Mouse (Mus musculus): Measurements from ENCODE around the gene Selplg. TPM values are rescaled to one million over a fixed set of nuclear protein-coding genes. Genes with fewer than 3 reads are reported as not detected.

Selplg gene
- total RNA-seq (2021): 1 to 10 TPM in 1 of 2 experiments, under 1 TPM in 1; 0.43 to 1.2 TPM
- long read RNA-seq, experiment 1: 0 reads
- long read RNA-seq, experiment 2, partial matches to known transcripts: 0 of 1 reads
- long read RNA-seq, experiment 2, other reads (novel, unspliced or antisense): 1 of 1 reads

DNA sequence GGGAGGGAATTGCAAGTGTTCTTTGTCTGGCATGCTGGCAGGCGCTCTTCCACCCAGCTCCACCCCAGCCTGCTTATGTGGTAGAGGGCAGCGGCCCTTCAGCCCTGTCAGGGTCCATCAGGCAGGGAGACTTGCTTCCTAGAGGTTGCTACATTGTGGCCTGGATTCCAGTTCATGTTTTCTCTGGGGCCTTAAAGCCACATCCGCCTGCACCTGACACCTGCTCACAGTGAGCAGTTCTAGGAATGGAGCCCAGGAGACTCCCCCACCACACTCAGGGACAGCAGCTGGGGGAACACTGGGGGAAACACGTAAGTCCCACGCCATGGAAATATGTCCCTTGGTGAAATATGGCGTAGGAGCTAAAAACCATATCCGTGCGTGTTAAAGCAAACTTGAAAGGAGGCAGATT lies at the start of gene Selplg:
Selplg (minus strand) TSS at position 155 of the 412 bp plus-strand sequence.
- no peak for DNase-seq

DNA sequence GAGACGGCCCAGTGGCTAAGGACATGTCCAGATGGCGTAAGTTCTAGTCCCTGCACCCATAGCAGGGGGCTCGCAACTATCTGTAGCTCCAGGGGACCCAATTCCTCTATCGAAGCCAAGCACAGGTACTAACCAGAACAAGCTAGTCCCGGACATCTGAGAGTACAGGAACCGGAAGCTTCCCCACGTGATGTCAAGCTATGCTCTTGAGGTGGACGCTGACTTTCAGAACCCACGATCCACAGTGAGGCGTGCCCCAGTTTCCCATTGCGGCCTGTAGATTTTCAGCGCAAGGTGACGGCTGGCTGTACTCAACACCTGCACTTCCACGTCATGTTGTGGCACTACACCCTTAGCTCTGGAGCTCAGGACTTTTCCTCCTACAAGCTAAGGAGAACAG lies 48.7 kb upstream of the Selplg start:
- DNase-seq: no peak

- no peak for DNase-seq
These were observed 46.6 kb upstream of the Selplg start for GRCm38 (mm10) chr5:113878943-113879617.

DNA sequence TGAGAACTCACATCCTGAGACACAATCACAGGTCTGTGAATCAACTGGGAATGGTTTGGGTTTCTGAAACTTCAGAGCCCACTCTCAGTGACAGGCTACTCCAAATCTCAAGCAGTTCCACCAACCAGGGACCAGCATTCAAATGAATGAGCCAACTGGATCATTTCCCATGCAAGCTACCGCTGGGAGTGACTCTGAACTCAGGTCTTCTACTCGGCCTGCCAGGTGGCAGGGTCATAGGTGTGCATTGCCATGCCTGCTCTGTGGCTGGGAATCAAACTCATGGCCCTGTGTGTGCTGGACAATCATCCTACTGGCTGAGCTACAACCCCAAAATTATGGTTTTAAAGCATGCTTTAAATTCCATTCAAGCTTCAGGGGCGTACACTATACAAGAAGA lies 45.1 kb upstream of the Selplg start:
- DNase-seq: no peak

- DNase-seq: no peak
These were observed 43.7 kb upstream of the Selplg start for GRCm38 (mm10) chr5:113876176-113876575.

DNA sequence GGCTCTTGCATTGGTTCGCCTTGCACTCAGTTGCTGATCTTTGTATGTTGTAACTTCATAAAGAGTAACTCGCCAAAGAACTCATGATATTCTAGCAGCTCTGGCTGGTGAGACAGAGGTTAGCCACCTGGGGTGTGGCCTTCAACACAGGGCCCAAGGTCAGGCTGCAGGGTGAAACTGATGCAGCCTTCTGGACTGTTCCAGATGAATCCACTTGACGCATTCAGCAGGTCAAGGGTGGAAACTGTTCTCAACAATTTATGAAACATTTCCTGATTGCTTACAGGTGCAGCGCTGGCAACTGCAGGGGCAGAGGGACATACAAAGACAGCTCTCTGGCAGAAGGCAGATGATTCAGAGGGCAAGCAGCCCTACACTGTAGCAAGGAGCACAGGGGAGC lies 43.2 kb upstream of the Selplg start:
- DNase-seq: no peak

DNA sequence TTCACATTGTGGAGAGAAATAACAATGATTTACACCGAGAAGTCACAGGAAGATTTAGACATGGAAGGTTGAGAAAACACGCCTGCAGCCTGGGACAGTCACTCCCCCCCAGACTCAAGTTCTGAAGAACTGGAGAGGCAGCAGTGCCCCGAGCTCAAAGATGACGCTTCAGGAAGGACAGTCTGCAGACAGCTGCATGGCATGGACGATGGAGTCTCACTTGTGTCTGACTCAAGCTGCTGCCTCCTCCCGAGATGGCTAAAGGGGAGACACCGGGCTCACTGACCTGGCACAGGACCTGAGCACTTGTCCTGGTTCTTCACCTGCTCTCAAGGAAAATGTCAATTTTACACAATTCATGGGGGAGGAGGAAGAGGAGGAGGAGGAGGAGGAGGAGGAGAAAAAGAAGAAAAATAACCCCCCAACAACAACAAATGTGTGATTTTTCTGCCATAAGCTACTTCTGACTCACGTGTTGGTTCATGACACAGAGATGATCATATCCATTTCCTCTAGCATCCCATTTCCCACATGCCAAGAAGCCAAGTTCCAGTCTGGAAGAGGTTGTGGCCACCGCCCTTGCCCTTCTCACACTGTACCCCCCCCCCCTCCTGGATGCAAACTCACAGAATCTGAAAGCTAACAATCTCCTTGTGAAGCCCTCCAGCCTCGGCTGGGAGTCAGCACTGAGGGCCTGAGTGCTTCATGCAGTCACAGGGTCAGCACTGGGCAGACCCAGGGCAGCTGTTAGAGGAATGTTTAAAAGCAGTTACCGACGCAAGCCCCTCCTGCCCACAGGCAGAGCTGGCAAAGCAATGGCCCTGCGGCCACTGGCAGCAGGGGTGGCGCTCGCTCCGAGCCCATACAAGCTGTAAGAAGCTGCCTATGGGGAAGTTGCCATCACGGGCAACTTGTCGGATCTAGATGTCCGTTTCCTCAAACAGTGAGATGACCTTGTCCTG lies 41.9 kb upstream of the Selplg start:
- DNase-seq: no peak

DNA sequence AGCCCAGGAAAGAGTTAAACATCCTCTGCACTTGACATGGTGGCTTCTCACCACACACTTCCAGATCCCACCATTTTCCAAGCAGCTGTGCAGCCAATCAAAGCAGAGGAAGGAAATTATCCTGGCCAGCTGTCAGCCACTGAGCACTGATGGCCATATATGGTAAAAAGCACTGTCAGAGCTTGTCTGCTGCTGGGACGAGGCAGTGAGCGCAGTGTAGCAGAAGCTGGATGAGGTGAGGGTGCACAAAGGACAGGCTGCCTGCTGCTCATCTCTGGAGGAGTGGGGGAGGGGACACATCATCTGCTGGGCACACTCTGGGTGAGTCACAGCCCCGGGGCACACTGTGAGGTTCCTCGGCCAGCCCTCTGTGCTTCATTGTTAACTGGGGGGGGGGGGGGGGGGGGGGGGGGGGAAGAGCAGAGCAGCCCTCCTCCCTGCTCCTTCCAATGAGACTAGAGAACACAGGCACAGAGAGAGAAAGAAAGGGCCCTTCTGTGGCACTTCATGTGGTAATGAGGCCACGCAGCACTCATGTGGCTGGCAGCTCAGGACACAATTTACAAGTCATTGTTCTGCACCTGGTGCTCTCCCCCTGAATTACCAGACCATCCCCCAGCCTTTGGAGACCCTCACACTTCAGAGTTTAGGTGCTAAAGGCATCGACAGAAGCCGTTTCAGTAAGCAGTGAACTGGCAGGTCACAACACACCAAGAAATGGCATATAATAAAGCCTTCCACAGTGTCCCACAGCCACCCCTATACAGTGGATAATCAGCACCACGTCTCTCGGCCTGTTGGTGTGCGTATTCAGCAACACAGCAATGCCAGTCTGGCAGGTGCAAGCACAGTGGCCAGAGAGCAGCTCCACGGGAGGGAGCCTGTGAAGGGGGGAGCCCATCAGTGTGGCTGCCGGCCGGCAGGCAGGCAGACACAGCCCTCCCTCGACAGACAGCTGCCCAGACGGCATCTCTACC lies 40.8 kb upstream of the Selplg start:
- peak; percentile 67 for DNase-seq

GRCm38 (mm10) chr5:113871903-113872548 lies 39.6 kb upstream of the Selplg start:
- DNase-seq: no peak

DNA sequence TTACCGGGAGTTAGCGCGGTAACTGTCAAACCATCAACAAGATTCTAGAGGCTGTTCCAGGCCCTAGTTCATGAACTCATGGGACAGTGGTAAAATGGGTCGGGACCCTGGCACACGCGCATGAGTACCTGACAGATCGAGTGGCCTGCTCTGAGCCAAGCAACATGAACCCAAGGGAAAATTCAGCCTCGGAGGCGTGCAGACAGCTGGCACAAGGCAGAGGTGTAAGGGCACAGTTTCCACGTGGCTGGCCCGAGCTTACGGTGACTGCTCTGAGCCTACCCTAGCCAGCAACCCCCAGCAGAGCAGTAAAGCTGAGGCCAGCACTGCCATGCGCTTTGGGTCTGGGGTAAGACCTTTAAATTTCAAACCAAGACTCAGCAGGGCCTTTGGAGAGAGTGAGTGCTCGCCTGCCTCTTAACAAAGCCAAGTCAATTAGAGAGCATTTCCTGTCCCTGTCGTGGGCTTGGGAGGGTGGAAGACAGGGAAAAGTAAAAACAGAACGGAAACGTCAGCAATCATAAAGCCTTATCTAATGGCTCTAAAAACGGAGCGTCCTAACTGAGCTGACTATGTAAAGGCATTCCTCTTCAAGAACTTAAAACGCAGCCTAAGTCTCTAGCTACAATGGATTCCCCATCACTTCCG lies 38.1 kb upstream of the Selplg start:
- DNase-seq: peak; percentile 79

DNA sequence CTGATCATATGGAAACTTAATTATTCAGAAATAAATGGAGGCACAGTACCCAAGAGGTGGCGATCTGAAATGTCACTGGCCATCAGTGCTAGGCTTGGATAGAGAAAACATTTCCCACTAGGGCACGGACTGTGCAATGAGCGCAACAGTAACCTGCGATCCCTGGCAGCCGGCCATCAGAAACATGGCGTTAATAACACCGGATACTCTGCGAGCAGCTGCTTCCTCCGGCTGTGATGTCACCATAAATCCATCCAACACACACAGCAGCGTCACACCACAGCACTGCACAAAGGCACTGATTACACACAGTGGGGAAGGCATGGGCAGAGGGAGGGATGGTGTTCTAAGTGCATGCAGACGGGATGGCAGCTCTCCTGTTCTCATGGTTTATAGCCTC lies 36.7 kb upstream of the Selplg start:
- peak; percentile 71 for DNase-seq

- DNase-seq: no peak
These were observed 32.5 kb upstream of the Selplg start for GRCm38 (mm10) chr5:113864992-113865391.

- no peak for DNase-seq
These were observed 31.6 kb upstream of the Selplg start for GRCm38 (mm10) chr5:113863994-113864393.

DNA sequence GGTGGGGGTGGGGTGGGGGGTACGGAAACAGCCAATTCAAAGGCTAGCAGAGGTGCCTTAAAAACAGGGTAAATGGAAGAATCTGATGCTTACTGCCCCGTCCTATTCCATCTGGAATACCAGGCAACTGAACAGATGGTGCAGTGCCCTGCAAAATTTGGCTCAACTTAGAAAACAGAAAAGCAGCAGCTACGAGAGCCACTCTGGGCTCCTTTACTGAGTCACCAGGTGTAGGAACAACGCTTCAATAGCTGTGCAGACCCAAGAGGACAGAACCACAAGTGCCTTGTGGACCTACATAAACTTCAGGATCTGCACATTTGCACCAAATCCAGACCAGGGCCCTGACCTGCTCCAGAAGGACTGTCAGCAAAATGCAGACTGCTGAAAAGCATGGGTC lies 30.0 kb upstream of the Selplg start:
- no peak for DNase-seq

- DNase-seq: no peak
These were observed 28.9 kb upstream of the Selplg start for GRCm38 (mm10) chr5:113861294-113861693.

DNA sequence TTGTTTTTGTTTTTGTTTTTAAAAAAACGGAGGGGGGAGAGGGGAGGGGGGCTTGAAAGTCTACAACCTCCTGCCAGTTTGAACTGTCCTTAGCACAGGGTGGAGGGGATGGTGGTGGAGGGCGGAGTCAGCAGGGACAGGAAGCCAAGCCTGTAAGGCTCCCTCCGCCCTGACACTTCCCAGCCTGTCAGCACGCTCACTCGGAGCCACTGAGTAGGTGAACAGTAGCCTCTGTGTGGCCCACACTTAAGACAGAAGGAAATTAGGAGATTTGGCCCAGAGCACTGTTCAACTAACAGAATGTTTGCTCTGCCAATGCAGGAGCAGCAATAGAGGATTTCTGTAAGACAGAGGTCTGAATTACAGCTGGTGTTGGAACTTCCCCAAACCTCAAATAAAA lies 26.5 kb upstream of the Selplg start:
- no peak for DNase-seq

DNA sequence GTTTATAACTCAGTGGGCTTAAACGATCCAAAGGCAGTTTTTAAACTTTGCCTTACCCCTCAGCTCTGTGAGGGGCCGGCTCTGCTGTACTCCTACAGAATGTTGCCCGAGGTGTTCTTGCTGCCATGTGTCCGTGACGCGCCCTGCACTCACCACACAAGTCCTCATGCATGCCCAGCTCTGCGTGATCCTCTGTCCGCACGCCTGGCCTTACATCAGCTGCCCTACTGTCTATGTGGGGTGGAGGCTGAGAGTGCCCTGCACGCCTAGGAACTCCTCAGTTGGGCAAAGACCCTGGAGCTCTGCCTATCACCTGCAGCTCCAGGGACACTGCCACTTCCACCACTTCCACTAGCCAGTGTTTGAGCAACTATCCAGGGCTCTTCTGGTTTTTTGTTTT lies 26.1 kb upstream of the Selplg start:
- DNase-seq: no peak

DNA sequence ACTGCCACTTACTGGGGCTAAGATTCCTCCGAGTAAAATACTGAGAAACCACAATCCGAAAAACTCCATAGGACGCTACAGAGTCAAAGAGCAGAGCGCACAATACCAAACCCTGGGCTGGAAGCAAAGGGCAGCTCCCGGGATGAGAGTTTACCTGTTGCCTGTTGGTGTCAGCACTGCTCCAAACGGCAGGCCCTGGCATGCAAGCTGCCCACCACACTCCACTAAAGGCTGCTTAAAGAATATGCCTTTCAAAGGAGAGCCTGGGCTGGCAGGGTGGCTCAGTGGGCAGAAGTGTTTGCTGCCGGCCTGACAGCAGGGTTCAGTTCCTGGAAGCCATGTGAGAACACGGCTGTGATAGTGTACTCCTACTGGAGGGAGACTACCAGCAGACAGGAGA lies 25.2 kb upstream of the Selplg start:
- no peak for DNase-seq

GRCm38 (mm10) chr5:113856631-113857030 lies 24.2 kb upstream of the Selplg start:
- no peak for DNase-seq

DNA sequence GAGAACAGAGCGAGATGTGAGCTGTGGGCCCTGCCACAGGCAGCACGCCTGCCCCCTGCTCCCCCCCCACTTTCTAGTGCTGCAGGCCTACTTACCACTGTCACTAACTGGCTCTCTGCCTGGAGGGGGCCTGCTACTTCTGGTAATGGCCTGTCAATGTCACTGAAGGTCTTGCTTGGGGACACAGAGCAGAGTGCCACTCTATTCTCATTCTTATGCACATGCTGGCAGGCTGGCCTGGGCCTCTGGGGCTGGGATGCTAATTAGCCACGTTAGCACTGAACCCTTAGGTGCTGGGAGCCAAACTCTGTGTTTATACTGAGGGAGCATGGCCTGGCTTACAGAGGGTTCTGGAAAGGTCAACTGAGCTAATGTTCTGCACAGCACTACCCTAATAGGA lies 23.3 kb upstream of the Selplg start:
- DNase-seq: no peak

- no peak for DNase-seq
These were observed 22.7 kb upstream of the Selplg start for GRCm38 (mm10) chr5:113855117-113855516.
